Mouse (Mus musculus) 3134 (cell line): ENCODE measurements around the gene Kcnj10.

Source experiments
- DNase-seq: peaks from one replicate; pipeline ENCODE4 v3.0.0-alpha.2; 2011; ENCODE audit warnings: low spot score; ENCODE audit not compliant: insufficient read length; ENCODE audit errors: extremely low read depth

Kcnj10 gene

DNA sequence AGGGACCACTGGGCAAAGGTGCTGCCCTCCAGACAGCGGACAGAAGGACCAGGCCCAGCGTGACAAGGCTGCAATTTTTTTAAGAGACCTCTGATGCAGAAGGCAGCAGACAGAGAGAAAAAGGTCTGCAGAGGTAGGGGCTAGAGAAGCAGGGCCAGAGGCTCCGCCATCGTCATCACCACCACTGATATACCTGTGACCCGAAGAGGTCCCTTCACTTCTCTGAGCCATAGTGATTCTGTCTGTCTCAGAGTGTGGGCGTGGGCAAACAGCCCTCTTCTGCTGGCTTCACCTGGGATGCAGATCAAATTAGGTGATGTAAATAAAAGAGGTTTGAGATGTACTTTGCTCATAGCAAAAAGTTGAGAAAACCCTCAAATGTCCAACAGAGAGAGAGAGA is 11.4 kb upstream of the Kcnj10 start:
- DNase-seq = no peak

GRCm38 (mm10) chr1:172331422-172331947 is 9.5 kb upstream of the Kcnj10 start:
- no peak for DNase-seq

DNA sequence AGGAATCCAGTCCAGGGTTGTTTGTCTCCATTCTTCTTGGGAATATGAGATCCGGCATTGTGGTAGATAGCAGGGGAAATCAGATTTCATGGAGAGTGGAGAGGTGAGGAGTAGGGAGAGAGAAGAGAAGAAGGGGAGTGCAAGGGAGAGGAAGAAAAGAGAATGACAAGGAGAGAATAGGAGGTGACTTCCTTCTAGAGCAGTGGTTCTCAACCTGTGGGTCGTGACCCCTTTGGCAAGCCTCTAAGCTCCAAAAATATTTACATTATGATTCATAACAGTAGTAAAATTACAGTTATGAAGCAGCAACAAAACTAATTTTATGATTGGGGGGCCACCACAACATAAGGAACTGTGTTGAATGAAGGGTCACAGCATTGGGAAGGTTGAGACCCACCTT is 8.1 kb upstream of the Kcnj10 start:
- no peak for DNase-seq

GRCm38 (mm10) chr1:172333512-172333911 is 7.5 kb upstream of the Kcnj10 start:
- no peak for DNase-seq

- DNase-seq = no peak
Measured at GRCm38 (mm10) chr1:172335804-172336203, 5.2 kb upstream of the Kcnj10 start.

- DNase-seq = no peak
Measured at GRCm38 (mm10) chr1:172337411-172338185, 3.4 kb upstream of the Kcnj10 start.

- no peak for DNase-seq
Measured at GRCm38 (mm10) chr1:172341386-172341785, 376 bp downstream of the Kcnj10 start.

DNA sequence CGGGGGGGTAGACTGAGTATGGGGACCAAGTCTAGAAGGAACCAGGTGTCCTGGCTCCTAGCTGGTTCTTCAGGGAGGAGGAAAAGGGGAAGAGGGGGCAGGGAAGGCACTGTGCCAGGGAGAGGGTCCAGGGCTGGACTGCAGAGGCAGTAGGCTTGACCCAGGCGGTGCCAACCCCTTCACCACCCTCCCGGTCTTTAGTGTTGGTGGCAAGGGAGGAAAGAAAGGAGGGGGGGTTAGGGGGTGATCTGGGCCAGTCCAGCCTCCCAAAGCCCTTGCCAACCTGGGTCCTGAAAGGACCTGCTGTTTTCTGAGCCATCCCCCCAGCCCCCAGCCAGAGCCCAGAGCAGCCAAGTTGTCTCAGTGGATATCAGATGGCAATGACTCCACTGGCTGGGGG is 1.7 kb downstream of the Kcnj10 start:
- no peak for DNase-seq

- no peak for DNase-seq
Measured at GRCm38 (mm10) chr1:172343914-172344313, 2.9 kb downstream of the Kcnj10 start.

GRCm38 (mm10) chr1:172344820-172345219 is 3.8 kb downstream of the Kcnj10 start:
- DNase-seq = no peak

GRCm38 (mm10) chr1:172346707-172347106 is 5.7 kb downstream of the Kcnj10 start:
- DNase-seq = no peak

DNA sequence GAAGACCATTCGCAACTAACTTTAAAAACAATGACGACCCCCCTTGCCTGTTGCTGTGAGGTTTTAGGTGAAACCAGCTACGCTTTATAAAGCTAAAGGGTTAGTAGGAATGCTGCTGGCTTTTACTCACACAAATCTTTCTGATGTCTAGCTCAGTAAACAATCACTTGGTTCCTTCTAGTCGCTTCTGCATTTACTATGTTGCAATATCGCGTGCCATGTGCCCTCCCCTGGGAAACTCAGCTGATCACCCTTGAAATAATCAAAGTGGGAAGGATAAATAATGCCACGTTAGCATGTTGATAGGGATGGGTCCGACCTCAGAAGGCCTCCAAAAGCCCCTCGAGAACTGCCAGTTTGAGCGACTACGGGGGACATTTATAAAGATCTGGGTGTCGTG is 6.4 kb downstream of the Kcnj10 start:
- no peak for DNase-seq

DNA sequence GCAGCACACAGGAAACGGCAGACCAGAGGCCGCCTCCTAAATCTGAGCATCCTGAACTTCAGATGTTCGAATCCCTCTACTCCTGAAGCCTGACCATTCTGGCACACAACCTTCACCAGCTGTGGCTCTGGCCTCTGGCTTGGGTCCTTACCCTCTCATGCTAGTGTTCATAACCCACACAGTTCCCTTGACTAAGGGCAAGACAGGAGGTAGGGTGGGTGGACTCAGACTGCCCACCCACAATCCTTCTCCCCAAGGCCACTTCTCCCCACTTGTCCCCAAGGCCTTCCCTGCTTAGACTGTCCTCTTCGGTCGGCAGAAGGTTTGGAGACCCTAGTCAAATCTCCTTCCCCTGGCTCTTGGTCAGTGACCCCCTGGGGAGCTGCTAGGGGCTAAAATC is 8.5 kb downstream of the Kcnj10 start:
- DNase-seq = no peak

DNA sequence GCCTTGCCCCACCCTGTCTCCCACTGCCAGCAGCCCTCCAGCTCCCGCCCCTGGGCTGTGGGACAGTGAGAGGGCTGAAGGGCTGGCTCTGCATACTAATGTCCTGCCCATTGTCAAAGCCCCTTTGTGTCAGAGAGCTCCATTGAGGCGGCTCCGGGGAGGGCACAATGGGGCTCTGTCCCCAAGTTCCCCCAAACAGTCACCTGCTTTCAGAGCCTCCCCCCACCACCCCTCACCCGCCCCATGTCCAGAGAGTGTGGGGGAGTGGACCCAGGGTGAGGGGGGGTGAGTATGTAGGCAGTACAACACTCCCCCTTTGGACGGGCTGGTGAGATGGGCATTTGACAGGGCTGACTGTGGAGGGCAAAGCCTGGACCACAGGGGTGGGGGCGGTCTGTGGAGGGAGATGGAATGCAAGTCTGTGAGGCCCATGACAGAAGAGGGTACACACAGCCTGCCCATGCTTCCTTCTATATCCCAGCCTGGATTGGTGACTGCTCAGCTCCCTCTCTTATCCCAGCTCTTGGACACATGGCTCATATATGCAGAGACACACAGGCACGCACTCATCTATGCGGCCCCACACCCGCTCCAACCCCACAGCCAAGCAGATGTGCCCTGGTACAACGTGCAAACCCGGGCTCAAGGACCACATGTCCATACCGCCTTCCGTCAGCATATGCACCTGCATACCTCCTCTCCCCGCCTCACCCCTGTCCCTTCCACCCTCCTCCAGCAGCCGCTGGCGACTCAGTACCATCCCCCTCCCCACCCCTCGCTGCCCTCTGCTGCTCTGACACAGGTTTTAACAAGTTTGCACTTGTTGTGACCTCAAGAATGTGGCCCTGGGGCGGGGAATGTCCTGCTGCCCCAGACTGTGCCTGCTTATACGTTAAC is 9.2 kb downstream of the Kcnj10 start:
- peak; percentile 13 for DNase-seq

DNA sequence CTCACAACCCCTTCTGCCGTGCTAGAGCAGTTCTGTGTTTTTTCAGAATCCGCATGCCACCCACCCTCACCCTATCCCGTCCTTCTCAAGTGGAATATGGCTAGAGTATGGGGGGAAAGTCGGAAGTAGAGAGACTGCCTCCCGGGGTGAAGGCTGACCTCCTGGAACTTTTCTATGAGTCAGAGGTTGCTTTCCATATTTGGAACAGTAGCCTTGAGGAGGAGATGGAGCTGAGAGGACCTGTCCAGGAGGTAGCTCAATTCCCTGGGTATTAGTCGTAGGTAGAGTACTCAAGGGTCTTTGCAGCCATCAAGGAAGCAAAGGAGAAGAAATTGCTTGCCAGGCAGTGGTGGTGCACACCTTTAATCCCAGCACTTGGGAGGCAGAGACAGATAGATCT is 11.0 kb downstream of the Kcnj10 start:
- no peak for DNase-seq

GRCm38 (mm10) chr1:172352453-172352852 is 11.4 kb downstream of the Kcnj10 start:
- DNase-seq = no peak

DNA sequence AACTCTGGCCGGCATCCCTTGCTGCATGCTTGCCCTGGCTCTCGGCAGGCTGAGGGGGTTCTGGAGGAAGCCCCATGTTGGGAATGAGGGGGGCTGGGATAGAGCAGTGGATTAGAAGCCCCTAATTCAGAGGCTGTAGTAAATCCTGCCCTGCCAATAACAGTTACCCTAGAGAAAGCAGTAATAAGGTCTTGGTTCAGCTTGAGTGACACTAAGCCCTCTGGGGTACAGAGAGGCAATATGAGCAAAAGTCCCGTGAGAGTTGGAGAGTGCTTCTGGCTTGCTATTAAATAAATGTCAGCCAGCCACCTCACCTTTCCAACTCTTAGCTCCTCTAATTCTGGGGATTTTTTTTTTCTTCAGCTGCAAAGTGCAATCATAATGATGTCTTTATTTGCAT is 14.3 kb downstream of the Kcnj10 start:
- no peak for DNase-seq

GRCm38 (mm10) chr1:172357550-172357949 is 16.5 kb downstream of the Kcnj10 start:
- DNase-seq = peak; percentile 22

DNA sequence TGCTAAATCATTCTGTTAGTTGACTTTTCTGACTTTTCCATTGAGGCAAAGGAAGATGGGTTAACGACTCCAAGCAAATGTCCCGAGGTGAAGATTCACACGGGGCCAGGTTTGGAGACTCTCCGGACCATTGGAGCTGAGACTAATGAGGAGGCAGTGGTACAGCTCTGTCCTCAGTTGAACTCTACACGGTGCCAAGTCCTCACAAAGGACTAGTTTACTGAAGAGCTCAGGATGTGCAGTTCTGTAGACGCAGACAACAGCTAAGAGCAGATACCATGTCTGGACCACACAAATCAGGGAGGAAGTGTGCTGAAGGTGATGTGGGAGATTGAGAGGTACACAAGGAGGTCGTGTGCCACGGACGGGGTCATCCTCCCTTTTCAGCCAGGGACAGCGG is 17.3 kb downstream of the Kcnj10 start:
- no peak for DNase-seq

DNA sequence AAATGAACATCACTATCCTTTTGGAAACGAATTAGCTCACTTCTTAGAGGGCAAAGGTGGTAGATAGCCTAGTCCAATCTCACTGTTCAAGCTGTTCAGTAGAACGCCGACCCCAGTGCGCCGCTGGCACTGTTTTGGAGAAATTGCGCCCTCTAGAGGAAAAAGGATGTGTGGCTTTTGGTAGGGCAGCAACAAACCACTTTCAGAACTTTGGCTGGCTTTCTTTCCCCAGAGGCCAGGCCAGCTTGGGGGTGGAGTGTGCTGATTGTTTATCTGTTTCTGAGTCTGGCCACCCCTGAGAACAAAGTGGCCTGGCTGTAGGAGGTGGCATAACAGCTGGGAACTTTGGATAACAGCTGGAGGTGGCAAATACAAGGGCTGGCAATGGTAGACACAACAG is 23.7 kb downstream of the Kcnj10 start:
- peak; percentile 22 for DNase-seq

DNA sequence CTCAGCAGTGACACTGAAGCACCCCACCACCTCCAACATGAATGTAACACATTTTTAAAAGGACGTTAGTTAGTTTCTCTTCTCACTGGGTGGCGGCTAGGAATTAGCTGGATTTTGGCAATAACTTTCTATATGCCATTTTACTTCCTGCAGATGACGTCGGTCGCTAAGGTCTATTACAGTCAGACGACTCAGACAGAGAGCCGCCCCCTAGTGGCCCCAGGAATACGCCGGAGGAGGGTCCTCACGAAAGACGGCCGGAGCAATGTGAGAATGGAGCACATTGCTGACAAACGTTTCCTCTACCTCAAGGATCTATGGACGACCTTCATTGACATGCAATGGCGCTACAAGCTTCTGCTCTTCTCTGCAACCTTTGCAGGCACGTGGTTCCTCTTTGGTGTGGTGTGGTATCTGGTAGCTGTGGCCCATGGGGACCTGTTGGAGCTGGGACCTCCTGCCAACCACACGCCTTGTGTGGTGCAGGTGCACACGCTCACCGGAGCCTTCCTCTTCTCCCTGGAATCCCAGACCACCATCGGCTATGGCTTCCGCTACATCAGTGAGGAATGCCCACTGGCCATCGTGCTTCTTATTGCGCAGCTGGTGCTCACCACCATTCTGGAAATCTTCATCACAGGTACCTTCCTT is 27.9 kb downstream of the Kcnj10 start:
- no peak for DNase-seq
